Mouse (Mus musculus): ENCODE data around the gene Hmx3. TPM values are rescaled to one million over a fixed set of nuclear protein-coding genes. Genes with fewer than 3 reads are reported as not detected.

Hmx3 gene
- polyA plus RNA-seq (2014; fragmentation: Nextera tagmentation; extraction: Ambion mirVana): not detected in 2 replicates

GRCm38 (mm10) chr7:131542115-131542871, at the start of gene Hmx3:
TSS of gene Hmx3 (plus strand) at chr7:131542867.
- 2% methylated on average over 65 of the region's 65 CpGs for WGBS
- Histone ChIP-seq H3K4me2 (peak within 1 kb of the TSS; percentile 63), H3K4me1 (replicated peaks; ENCODE audit: control insufficient read depth, insufficient read depth, low read length) (peaks cover 6% of the 10 kb centered on the region), H3K27me3 (replicated peaks; ENCODE audit: control insufficient read depth, insufficient read depth, low read length) (peaks cover 90% of the 10 kb centered on the region), H3K27ac (ENCODE audit: low read depth, low read length) (no peak within 1 kb of the TSS), H3K9ac (ENCODE audit: low read depth, low read length) (no peak within 1 kb of the TSS), H3K4me3 (ENCODE audit: low read depth, low read length) (peak within 1 kb of the TSS; percentile 41), H3K9me3 (ENCODE audit: control insufficient read depth, low read length) (no peaks in the 10 kb centered on the region), H3K36me3 (ENCODE audit: control insufficient read depth, insufficient read depth, low read length) (no peaks in the 10 kb centered on the region)
- peak; percentile 49 for DNase-seq (ENCODE audit: low spot score)
- ATAC-seq (replicated peaks; ENCODE audit: low FRiP score): no peak

- no peak overlapping the region for H3K27ac ChIP-seq (ENCODE audit: low read depth, low read length)
- 57% methylated on average over 2 of the region's 2 CpGs for WGBS
- no peaks in the 10 kb centered on the region for H3K9me3 ChIP-seq (ENCODE audit: control insufficient read depth, low read length)
- H3K27me3 ChIP-seq (replicated peaks; ENCODE audit: control insufficient read depth, insufficient read depth, low read length): no peaks in the 10 kb centered on the region
- no peak for ATAC-seq (replicated peaks; ENCODE audit: low FRiP score)
- no peaks in the 10 kb centered on the region for H3K36me3 ChIP-seq (ENCODE audit: control insufficient read depth, insufficient read depth, low read length)
- no peak overlapping the region for H3K9ac ChIP-seq (ENCODE audit: low read depth, low read length)
- DNase-seq (ENCODE audit: low spot score): no peak
- no peak overlapping the region for H3K4me3 ChIP-seq (ENCODE audit: low read depth, low read length)
- no peak overlapping the region for H3K4me2 ChIP-seq
- no peaks in the 10 kb centered on the region for H3K4me1 ChIP-seq (replicated peaks; ENCODE audit: control insufficient read depth, insufficient read depth, low read length)
These were observed 38.9 kb upstream of the Hmx3 start for GRCm38 (mm10) chr7:131503739-131504138.

- ATAC-seq (replicated peaks; ENCODE audit: low FRiP score): no peak
- no peaks in the 10 kb centered on the region for H3K36me3 ChIP-seq (ENCODE audit: control insufficient read depth, insufficient read depth, low read length)
- no peak overlapping the region for H3K27ac ChIP-seq (ENCODE audit: low read depth, low read length)
- DNase-seq (ENCODE audit: low spot score): peak; percentile 58
- no peak overlapping the region for H3K4me3 ChIP-seq (ENCODE audit: low read depth, low read length)
- H3K4me2 ChIP-seq: no peak overlapping the region
- peaks cover 67% of the 10 kb centered on the region for H3K27me3 ChIP-seq (replicated peaks; ENCODE audit: control insufficient read depth, insufficient read depth, low read length)
- H3K4me1 ChIP-seq (replicated peaks; ENCODE audit: control insufficient read depth, insufficient read depth, low read length): peaks cover 6% of the 10 kb centered on the region
- no peaks in the 10 kb centered on the region for H3K9me3 ChIP-seq (ENCODE audit: control insufficient read depth, low read length)
- no peak overlapping the region for H3K9ac ChIP-seq (ENCODE audit: low read depth, low read length)
- WGBS: 0% methylated on average over 7 of the region's 7 CpGs
These were observed 2.7 kb upstream of the Hmx3 start for GRCm38 (mm10) chr7:131539979-131540378.

GRCm38 (mm10) chr7:131541184-131542114, 1.2 kb upstream of the Hmx3 start:
- WGBS: 3% methylated on average over 41 of the region's 41 CpGs
- peak overlapping the region; percentile 41 for H3K4me3 ChIP-seq (ENCODE audit: low read depth, low read length)

GRCm38 (mm10) chr7:131542872-131543622, 380 bp downstream of the Hmx3 start:
- Histone ChIP-seq H3K4me3 (ENCODE audit: low read depth, low read length) (peak overlapping the region; percentile 41), H3K27ac (ENCODE audit: low read depth, low read length) (no peak overlapping the region), H3K9ac (ENCODE audit: low read depth, low read length) (no peak overlapping the region), H3K36me3 (ENCODE audit: control insufficient read depth, insufficient read depth, low read length) (no peaks in the 10 kb centered on the region), H3K4me1 (replicated peaks; ENCODE audit: control insufficient read depth, insufficient read depth, low read length) (peaks cover 6% of the 10 kb centered on the region), H3K9me3 (ENCODE audit: control insufficient read depth, low read length) (no peaks in the 10 kb centered on the region), H3K4me2 (peak overlapping the region; percentile 63), H3K27me3 (replicated peaks; ENCODE audit: control insufficient read depth, insufficient read depth, low read length) (peaks cover 98% of the 10 kb centered on the region)
- ATAC-seq (replicated peaks; ENCODE audit: low FRiP score) (no peak), DNase-seq (ENCODE audit: low spot score) (peak; percentile 55)
- 2% methylated on average over 64 of the region's 71 CpGs for WGBS

More at GRCm38 (mm10) chr7:131541184-131542114, 1.2 kb upstream of the Hmx3 start:
- Histone ChIP-seq H3K36me3 (ENCODE audit: control insufficient read depth, insufficient read depth, low read length) (no peaks in the 10 kb centered on the region), H3K4me2 (peak overlapping the region; percentile 63), H3K9ac (ENCODE audit: low read depth, low read length) (no peak overlapping the region), H3K9me3 (ENCODE audit: control insufficient read depth, low read length) (no peaks in the 10 kb centered on the region), H3K27ac (ENCODE audit: low read depth, low read length) (no peak overlapping the region), H3K4me1 (replicated peaks; ENCODE audit: control insufficient read depth, insufficient read depth, low read length) (peaks cover 6% of the 10 kb centered on the region), H3K27me3 (replicated peaks; ENCODE audit: control insufficient read depth, insufficient read depth, low read length) (peaks cover 82% of the 10 kb centered on the region)
- no peak for ATAC-seq (replicated peaks; ENCODE audit: low FRiP score)
- no peak for DNase-seq (ENCODE audit: low spot score)

GRCm38 (mm10) chr7:131543623-131544481, 1.2 kb downstream of the Hmx3 start:
- peak overlapping the region; percentile 33 for H3K4me2 ChIP-seq
- DNase-seq (ENCODE audit: low spot score): peak; percentile 61
- peak overlapping the region; percentile 41 for H3K4me3 ChIP-seq (ENCODE audit: low read depth, low read length)

GRCm38 (mm10) chr7:131544871-131545270, 2.2 kb downstream of the Hmx3 start:
- no peak for DNase-seq (ENCODE audit: low spot score)
- no peak for ATAC-seq (replicated peaks; ENCODE audit: low FRiP score)
- Histone ChIP-seq H3K36me3 (ENCODE audit: control insufficient read depth, insufficient read depth, low read length) (no peaks in the 10 kb centered on the region), H3K9me3 (ENCODE audit: control insufficient read depth, low read length) (no peaks in the 10 kb centered on the region), H3K4me2 (no peak overlapping the region), H3K4me3 (ENCODE audit: low read depth, low read length) (no peak overlapping the region), H3K27me3 (replicated peaks; ENCODE audit: control insufficient read depth, insufficient read depth, low read length) (peaks cover 99% of the 10 kb centered on the region), H3K9ac (ENCODE audit: low read depth, low read length) (no peak overlapping the region), H3K4me1 (replicated peaks; ENCODE audit: control insufficient read depth, insufficient read depth, low read length) (peaks cover 6% of the 10 kb centered on the region), H3K27ac (ENCODE audit: low read depth, low read length) (no peak overlapping the region)
- 6% methylated on average over 5 of the region's 5 CpGs for WGBS

More at GRCm38 (mm10) chr7:131543623-131544481, 1.2 kb downstream of the Hmx3 start:
- Histone ChIP-seq H3K4me1 (replicated peaks; ENCODE audit: control insufficient read depth, insufficient read depth, low read length) (peaks cover 6% of the 10 kb centered on the region), H3K9ac (ENCODE audit: low read depth, low read length) (no peak overlapping the region), H3K36me3 (ENCODE audit: control insufficient read depth, insufficient read depth, low read length) (no peaks in the 10 kb centered on the region), H3K9me3 (ENCODE audit: control insufficient read depth, low read length) (no peaks in the 10 kb centered on the region), H3K27me3 (replicated peaks; ENCODE audit: control insufficient read depth, insufficient read depth, low read length) (peaks cover 98% of the 10 kb centered on the region), H3K27ac (ENCODE audit: low read depth, low read length) (no peak overlapping the region)
- no peak for ATAC-seq (replicated peaks; ENCODE audit: low FRiP score)
- WGBS: under 1% methylated on average over 75 of the region's 75 CpGs

All from liver, embryonic 11.5 days (tissue).